Mouse (Mus musculus) testis, postnatal 10 days (tissue): ENCODE measurements around the gene Gm17349.
A peak's percentile ranks its signal among the peaks of the same experiment; 100 is the strongest.
"Not testable (repeated sequence)": the region's sequence is repeated elsewhere in the genome, so short reads cannot be mapped to it uniquely, and the experiment has no call there.

Experiments used
- DNase-seq: peaks from one replicate; pipeline ENCODE4 v3.0.0; 2021; ENCODE audit warnings: low spot score

The Gm17349 gene

GRCm38 (mm10) chr15:99717386-99718334 lies 12.4 kb upstream of the Gm17349 start, which contains the start of gene Gpd1:
TSS of gene Gpd1 (plus strand) at chr15:99717515.
- DNase-seq, result peak; percentile 77

- DNase-seq, result no peak
These were observed 11.5 kb upstream of the Gm17349 start for GRCm38 (mm10) chr15:99716814-99717213.

DNA sequence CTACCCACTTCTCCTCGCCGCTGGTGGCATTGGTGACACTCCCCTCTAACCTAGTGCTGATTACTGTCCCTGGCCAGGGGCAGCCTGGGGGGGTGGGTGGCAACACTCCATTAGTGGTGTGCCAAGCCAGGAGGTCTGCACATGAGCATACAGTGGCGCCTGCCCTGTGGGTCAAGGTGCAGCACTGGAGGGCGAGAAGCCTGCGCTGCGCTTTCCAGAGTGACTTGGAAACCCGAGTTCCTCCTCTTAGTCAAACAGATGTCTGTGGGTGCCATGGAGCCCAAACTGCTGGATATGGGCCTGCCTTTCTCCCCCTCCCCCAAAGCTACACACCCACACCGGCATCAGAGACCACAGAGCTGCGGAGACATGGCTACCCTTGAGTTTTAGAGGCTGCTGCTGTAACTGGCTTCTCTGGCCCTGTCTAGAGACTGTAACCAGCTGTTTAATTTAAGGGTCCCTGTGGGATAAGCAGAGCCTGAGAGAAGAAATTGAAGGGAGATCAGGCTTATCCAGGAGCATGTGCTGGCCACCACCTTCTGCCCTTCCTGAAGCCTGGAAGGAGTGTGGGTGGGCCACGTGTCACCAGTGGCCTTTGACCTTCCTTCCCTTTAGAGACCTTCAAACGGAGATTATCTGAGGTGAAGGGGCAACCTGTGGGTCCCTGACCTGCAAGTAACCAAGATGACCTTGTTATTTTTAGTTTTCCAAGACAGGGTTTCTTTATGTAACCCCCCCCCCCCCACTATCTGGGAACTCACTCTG lies 10.9 kb upstream of the Gm17349 start:
- peak; percentile 52 for DNase-seq

DNA sequence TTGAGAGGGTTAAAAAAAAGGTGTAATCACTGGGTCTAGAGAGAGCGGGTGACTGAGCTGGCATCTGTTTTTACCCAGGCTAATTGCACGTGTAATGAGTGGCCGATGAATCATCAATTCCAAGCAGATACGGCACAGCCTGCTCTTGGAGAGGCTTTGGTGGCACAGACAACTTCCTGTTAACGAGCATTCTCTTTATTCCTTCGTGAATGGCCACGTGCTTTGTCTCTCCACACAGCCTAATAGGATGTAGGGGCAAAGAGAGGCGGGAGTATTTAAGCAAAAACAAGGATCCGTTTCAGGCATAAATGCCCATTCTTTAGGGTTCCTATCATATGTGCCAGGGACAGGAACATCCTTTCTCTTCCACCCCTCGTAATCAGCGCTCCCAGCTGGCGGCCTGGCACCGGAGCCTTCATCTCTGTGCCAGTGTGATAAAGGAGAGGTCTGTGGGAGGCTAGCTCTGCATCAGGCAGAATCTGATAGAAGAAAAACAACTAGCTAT lies 10.1 kb upstream of the Gm17349 start:
- DNase-seq, result peak; percentile 54

DNA sequence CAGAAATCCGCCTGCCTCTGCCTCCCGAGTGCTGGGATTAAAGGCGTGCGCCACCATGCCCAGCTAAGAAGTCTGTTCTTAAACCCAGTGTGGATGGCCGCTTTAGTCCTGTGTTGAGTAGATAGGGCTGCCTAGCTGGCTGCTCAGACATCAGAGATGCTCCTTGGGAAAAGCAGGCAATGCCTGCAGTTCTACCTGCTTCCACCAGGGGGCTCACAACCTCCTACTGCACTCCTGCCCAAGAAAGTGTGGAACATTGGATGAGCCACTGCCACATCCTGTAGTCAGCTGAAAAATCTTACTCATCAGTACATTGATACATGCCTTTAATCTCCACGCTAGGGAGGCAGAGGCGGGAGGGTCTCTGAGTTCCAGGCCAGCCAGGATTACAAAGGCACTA lies 9.6 kb upstream of the Gm17349 start:
- DNase-seq, result peak; percentile 81

DNA sequence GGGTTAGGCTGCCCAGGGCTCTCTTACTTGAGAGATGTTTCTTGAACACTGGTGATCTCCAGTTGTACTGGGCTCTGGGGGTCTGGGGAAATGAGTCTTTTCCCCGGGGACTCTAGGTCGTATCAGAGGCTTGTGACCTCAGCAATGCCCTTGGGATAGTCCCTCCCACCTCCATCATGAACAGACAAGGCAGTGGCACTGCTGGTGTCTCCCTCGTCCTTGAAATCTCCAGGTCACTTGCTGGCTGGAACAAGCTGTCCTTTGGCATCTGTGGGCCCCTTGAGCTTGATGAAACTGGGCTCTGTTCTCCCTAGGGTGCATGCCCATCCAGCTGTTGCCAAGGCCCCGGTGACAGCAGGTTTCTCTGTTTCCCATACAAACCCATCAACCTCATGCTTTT lies 8.9 kb upstream of the Gm17349 start:
- DNase-seq, result peak; percentile 60

GRCm38 (mm10) chr15:99713569-99713968 lies 8.3 kb upstream of the Gm17349 start:
- peak; percentile 49 for DNase-seq

- DNase-seq, result peak; percentile 42
These were observed 7.6 kb upstream of the Gm17349 start for GRCm38 (mm10) chr15:99712666-99713559.

DNA sequence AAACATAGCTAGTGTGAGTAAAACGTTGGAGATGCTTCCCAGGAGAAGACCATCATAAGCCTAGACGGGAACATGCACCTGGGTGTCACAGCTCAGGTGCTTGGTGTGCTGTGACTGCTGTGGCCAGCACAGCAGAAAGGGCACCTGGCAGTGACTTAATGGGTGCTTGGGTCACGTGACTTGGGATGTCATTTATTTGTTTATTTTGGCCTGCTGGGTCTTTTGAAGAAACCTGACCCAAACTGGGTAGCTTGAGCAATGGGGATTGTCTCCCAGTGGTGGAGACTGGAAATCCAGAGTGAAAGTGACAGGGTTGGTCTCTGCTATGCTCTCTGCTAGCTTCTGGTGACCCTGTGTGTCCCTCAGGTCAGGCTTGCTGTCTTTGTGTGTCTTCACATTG lies 6.2 kb upstream of the Gm17349 start:
- DNase-seq, result no peak

- no peak for DNase-seq
These were observed 5.2 kb upstream of the Gm17349 start for GRCm38 (mm10) chr15:99710221-99711190.

GRCm38 (mm10) chr15:99708176-99708575 lies 2.9 kb upstream of the Gm17349 start:
- DNase-seq, result no peak

DNA sequence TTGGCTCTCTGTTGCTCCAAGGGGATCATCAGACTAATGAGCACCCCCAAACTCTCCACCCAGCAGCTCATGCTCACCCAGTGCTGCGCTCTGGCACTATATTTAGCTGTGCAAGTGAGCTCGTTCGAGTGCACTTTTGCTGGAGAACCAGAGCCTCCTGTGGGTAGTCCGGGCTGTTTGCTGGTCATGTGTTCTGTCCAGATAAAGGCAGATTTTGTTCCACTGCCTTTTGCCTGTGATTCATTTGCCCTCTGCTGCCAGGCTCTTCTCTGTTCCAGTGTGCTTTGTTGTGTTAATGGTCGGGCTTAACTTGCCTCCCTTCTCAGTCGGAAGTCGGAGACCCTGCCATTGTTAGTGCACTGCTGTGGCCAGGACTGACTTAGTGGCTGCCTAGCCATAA lies 409 bp downstream of the Gm17349 start:
- no peak for DNase-seq

- no peak for DNase-seq
These were observed 1.1 kb downstream of the Gm17349 start for GRCm38 (mm10) chr15:99704041-99704681.

- no peak for DNase-seq
These were observed 1.6 kb downstream of the Gm17349 start for GRCm38 (mm10) chr15:99703676-99704040.

GRCm38 (mm10) chr15:99703104-99703503 lies 2.2 kb downstream of the Gm17349 start:
- no peak for DNase-seq

- peak; percentile 98 for DNase-seq
These were observed 3.0 kb downstream of the Gm17349 start, which contains the start of gene Smarcd1 for GRCm38 (mm10) chr15:99701999-99702900. TSS of gene Smarcd1 (plus strand) at chr15:99702129.

DNA sequence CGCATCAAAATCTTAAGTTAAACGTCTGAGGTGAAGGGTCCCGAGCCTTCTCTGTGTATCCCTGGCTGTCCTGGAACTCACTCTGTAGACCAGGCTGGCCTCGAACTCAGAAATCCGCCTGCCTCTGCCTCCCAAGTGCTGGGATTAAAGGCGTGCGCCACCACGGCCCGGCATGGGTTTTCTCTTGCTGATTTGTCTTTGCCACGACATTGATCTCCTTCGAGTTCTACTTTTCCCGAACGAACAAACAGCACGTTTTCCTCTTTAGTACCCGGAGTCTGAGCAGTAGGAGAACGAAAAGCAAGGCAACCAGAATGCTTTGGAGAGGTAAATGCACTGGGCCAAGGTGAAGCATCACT lies 3.7 kb downstream of the Gm17349 start:
- not testable (repeated sequence) for DNase-seq

DNA sequence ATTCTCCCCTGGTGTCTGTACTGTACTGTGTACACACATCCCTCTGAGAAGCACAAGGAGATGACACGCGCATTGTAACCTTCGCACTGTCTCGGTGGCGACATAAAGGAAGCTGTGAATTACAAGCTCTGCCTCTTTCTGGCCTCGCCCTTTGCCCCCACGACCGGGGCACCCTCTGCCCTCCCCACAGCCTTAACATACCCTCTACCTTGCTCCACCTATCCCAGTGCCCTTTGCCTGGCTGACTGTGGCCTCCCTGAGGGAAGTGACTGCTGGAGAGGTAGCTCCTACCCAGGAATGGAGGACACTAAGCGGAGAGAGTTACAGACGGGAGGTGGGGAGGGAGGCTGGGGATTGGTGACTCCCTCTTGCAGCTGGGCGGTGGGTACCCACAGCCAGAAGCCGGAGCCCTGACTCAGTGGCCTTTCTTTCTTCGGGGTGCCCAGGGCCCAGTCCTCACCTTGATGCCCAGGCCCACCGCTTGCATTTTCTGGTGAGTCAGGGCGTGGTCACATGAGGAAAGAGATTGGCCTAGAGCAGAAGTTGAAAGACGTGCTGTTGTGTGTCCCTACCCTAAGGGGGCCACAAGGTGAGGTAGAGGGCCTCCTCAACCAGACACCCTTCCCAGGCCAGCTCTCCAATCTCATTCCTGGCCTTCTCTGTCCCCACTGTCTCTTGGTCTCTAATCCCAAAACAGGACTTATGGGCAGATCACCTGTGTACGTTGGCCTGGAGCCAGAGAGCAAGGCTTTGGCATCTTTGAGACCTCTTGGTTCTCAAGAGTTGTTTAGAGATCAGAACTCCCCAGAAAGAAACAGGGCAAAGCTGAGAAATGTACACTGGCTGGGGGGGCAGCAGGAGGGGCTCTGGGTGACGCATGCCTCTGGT lies 4.8 kb downstream of the Gm17349 start:
- no peak for DNase-seq
